Mouse (Mus musculus) right cerebral cortex, postnatal 36 days (tissue): ENCODE results near the gene Spint1.

ENCODE experiments used
- DNase-seq, 2 experiments: peaks; one replicate each; pipeline ENCODE4 v3.0.0; 2022; ENCODE audit warnings: low spot score in 2 of 2, mixed read lengths in 1 of 2

Gene Spint1

GRCm38 (mm10) chr2:119293311-119293710 lies 56.1 kb downstream of the Spint1 start:
- DNase-seq: no peak

GRCm38 (mm10) chr2:119293776-119294390 lies 56.7 kb downstream of the Spint1 start:
- no peak for DNase-seq

- no peak for DNase-seq
Measured at GRCm38 (mm10) chr2:119294411-119294810, 57.2 kb downstream of the Spint1 start.

GRCm38 (mm10) chr2:119296756-119297155 lies 59.6 kb downstream of the Spint1 start:
- no peak for DNase-seq

GRCm38 (mm10) chr2:119297506-119297905 lies 60.3 kb downstream of the Spint1 start:
- no peak for DNase-seq

- DNase-seq: peak in 1 of 2 experiments; percentile 32
Measured at GRCm38 (mm10) chr2:119298330-119298729, 61.2 kb downstream of the Spint1 start.

GRCm38 (mm10) chr2:119298839-119299238 lies 61.7 kb downstream of the Spint1 start:
- DNase-seq: no peak
